Mouse (Mus musculus) ovary, adult 18-20 months (tissue): ENCODE data around the gene Cpeb3.
"Not testable (repeated sequence)": the region's sequence is repeated elsewhere in the genome, so short reads cannot be mapped to it uniquely, and the experiment has no call there.

ENCODE experiments used
- DNase-seq: peaks from one replicate; pipeline ENCODE4 v3.0.0; 2022; ENCODE audit warnings: low spot score, mixed read lengths

Gene Cpeb3

GRCm38 (mm10) chr19:37145846-37146245 lies 62.6 kb downstream of the Cpeb3 start:
- no peak for DNase-seq

GRCm38 (mm10) chr19:37145401-37145800 lies 63.0 kb downstream of the Cpeb3 start:
- DNase-seq, result no peak

DNA sequence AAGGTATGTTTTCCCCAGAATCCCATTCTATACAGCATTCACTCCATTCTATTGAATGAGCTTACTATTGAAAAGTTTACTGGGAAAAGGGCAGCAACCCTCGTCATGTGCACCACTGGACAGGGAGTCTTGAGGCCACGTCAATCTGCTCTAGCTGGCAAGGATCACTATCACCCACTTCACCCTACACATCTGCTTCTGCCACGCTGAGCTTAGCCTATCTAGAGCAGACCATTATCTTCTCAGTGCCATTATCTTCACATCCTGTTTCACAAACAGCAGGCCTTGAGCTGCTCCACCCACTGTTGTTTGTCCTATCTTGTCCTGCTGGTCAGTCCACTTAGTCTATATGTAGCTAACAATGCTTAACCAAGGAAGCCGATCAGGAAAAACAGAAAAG lies 66.8 kb downstream of the Cpeb3 start:
- DNase-seq, result no peak

DNA sequence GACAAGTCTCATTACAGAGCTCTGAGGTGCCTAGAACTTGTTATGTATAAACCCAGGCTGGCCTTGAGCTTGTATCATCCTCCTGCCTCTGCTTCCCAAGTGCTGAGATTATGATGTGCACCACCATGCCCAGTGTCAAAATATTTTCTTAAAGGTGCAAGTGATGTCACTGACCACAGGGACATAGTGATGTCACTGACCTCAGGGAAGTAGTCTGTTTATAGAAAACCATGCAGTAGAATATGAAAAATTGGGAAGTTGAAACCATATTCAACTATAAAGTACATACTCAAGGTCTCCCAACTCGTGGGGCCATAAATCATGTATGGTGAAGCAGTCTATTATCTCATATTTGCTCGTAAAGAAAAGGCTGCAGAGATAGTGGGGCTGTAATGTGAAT lies 71.3 kb downstream of the Cpeb3 start:
- DNase-seq, result no peak

DNA sequence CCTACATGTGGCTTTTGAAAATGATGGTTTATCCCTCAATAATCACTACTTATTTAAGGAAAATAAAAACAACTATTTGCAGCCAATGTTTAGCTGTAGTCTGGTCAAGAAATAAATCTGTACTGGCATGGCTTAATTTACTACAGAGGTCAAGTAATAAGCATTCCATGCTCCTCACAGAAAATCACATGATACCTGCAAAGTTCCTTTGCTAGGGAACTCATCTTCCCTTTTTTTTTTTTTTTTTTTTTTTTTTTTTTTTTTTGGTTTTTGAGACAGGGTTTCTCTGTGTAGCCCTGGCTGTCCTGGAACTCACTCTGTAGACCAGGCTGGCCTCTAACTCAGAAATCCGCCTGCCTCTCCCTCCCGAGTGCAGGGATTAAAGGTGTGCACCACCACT lies 72.9 kb downstream of the Cpeb3 start:
- DNase-seq, result not testable (repeated sequence)

GRCm38 (mm10) chr19:37133666-37134065 lies 74.7 kb downstream of the Cpeb3 start:
- no peak for DNase-seq

GRCm38 (mm10) chr19:37131660-37132059 lies 76.7 kb downstream of the Cpeb3 start:
- no peak for DNase-seq

DNA sequence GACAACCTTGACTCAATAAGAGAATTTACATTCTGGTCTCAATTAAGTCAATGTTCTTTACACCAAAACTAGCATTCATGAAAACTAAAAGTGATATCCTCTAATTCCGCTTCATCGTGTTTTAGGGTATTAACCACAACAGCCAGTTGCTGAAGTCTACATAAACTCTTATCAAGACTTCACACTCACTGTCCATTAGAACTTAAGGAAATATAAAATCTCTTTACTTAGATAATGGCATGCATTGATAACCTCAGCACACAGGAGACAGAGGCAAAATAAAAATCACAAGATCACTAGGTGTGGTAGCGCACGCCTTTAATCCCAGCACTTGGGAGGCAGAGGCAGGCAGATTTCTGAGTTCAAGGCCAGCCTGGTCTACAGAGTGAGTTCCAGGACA lies 79.9 kb downstream of the Cpeb3 start:
- no peak for DNase-seq

DNA sequence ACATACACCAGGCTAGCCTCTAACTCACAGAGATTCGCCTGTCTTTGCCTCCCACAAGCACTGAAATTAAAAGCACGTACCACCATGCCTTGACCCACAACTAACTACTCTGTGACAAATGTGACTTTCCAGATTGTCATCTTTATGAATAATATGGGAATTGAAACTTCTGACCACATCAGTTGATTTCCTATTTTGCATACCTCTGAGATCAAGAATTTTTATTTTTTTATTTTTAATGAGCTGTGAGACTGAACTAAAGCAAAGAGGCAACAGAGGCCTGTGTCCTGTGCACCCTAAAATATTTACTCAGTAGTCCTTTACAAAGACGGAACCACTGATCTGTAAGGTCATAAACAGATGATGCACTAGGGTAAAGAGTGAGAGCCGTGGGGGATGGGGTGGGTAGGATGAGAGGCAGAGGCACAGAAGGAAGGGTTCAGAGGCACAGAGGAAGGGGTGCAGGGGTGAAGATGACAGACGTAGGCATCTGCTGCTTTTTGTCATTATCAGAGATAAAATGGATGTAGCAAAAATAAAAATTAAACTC lies 81.3 kb downstream of the Cpeb3 start:
- DNase-seq, result no peak

DNA sequence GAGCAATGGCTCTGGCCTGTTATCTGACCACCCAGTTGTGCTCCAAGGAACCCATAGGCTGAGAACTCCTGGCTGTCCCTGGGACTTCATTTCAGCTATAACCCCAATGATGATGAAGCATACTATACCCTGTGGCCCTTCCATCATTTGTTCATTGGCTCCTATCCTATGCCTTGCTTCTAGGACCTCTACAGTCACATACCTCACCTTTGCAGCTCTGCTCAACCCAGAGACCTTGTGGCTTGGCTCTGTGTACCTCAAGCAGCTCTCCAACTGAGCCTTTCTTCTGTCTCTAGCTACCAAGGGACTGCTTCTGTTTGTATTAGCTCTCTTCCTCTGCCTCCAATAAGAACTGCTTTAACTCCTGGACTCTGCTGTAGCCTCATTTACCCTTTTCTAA lies 83.4 kb downstream of the Cpeb3 start:
- no peak for DNase-seq

DNA sequence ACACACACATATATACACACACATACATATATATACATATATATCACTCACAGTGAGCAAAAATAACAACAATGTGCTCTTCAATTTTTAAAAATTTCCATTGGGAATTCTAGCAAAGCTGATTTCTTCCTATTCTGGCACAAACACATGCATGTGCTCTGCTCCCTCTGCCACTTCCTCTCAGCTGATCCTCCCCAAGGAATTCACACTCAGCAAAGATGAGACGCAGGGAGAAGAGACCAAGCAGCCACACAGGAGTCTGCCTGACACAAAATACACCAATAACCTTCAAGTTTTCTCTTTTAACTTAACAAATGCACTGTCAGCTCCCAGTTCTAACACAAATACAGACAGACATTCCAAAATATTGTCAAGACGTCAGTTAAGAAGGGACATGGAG lies 89.1 kb downstream of the Cpeb3 start:
- DNase-seq, result no peak

GRCm38 (mm10) chr19:37115824-37116223 lies 92.6 kb downstream of the Cpeb3 start:
- DNase-seq, result no peak

DNA sequence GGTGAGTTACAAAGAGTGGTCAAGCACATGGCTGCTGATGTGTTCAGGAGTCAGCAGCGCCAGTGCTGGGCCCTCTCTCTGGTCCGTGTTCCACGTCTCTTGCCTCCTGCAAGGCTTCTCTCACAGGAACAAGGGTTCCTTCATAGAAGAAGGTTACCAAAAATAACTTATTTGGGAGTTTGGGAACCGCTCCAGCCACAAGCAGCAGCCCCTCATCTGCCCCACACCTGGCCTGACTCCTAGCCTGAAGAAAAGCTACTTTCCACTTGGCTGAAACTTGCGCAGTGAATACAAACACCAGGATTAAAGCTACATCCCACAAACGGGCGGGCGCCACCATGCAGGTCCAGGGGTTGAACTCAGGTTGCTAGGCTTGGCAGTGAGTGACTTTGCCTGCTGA lies 93.0 kb downstream of the Cpeb3 start:
- no peak for DNase-seq

- no peak for DNase-seq
These were observed 96.6 kb downstream of the Cpeb3 start for GRCm38 (mm10) chr19:37111831-37112230.

- DNase-seq, result peak; percentile 17
These were observed 97.9 kb downstream of the Cpeb3 start for GRCm38 (mm10) chr19:37110494-37110893.

DNA sequence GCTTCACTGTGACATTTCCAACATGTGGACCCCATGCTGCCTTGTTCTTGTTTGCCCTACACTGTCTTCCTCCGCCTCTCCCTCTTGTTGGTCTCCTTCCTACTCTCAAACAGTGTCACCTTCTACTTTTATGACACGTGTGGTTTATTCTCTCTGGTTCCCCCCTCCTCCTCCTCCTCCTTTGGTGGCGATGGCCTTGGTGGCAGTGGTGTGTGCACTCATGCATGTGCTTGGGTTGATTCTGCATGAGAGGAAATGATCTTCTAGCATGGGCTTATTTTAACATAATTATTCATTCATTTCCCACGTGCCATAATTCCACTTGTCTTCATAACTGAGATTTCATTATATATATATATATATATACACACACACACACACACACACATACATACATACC lies 98.5 kb downstream of the Cpeb3 start:
- DNase-seq, result no peak

GRCm38 (mm10) chr19:37100689-37101088 lies 107.7 kb downstream of the Cpeb3 start:
- no peak for DNase-seq

GRCm38 (mm10) chr19:37095666-37096330 lies 112.6 kb downstream of the Cpeb3 start:
- DNase-seq, result no peak

DNA sequence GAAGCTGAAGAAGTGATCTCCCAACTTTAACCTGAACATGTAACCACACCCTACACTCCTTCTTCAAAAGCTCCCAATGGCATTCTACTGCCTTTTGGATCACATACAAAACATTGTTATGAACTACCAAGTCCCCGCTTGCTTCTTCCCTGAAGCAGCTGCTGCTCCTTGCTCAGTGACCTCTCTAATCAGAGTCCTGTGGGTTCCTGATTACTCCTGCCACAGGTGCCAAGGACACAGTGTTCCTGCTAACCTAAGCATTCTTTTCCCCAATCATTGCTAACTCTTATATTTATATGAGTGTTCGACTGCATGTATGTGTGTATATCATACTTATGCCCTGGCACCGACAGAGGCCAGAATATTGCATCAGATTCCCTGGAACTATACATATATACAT lies 115.2 kb downstream of the Cpeb3 start:
- DNase-seq, result no peak

DNA sequence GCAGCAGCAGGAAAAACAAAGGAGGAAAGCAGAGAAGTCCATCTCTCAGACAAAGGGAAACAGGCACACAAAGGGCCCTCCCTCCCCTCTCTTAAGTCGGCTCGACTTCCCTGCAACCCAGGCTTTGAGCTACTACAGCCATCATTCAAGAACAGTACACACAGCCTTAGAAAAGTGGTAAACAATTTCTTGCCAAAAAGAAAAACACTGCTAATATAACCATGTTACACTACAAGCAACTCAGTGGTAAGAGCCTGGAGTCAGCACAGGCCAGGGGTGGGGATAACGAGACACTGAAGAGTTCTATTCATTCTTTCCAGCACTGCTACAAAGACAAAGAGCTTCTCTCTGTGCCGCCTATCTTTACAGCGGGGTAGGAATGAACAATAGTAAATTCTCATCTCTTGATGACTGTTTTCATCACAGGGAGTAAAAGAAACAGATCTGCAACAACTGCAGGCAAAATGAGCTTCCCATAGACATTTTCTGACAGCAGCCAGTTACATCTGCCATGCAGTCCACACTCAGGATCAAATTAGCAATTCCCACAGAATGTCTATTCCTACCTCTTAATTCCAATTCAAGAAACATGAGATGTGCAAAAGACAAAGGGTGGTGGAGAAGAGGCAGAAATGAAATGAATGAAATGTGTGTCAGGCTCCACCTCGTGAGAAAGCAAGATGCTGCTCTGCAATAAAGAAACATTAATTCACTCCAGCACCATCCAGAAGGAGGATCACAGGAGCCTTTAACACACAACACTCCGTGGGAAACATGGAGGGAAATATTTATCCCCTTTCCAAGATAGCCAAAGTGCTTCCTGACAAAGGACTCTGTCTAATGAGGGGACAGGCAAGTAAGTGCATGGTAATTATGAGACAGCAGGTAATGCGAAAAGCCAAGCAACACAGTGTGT lies 118.0 kb downstream of the Cpeb3 start:
- no peak for DNase-seq

GRCm38 (mm10) chr19:37088043-37088748 lies 120.2 kb downstream of the Cpeb3 start:
- DNase-seq, result no peak

DNA sequence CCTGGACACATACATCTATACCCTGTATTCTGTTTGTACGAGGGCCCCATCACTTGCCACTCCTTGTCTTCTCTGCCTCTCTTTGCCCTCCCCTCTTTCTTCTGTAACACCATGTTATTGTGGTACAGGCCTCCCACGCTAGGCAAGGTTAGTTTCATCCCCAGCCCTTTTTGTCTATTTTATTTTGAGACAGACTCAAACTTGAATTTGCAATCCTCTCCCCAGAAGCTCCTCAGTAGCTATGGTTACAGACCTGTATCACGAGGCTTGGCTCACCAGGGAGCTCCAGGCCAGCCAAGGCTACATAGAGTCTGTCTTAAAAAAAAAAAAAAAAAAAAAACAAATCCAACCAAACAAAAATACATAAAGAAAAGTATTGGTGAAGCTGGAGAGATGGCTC lies 123.9 kb downstream of the Cpeb3 start:
- DNase-seq, result no peak

DNA sequence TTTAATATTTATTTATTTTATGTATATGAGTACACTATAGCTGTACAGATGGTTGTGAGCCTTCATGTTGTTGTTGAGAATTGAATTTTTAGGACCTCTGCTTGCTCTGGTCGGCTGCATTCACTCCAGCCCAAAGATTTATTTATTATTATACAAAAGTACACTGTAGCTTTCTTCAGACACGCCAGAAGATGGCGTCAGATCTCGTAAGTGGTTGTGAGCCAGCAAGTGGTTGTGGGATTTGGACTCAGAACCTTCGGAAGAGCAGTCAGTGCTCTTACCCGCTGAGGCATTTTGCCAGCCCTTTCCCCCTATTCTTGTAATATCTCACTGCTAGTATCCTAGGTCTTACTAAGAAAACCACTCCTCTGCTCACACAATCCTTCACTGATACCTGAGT lies 126.9 kb downstream of the Cpeb3 start:
- no peak for DNase-seq
